Mouse (Mus musculus) lung, postnatal 0 days (tissue): Measurements from ENCODE around the gene Emc4. TPM values are rescaled to one million over a fixed set of nuclear protein-coding genes. Genes with fewer than 3 reads are reported as not detected.

Experiments used
- ATAC-seq: fragments of 200-750 bp; cut with Nextera tagmentation; 2 replicates; pipeline ENCODE4 v1.8.0; 2017; ENCODE audit warnings: moderate library complexity
- DNase-seq: peaks from one replicate; pipeline ENCODE4 v3.0.0-alpha.2; 2016; ENCODE audit warnings: low spot score
- H3K27ac ChIP-seq: fragments of 300-500 bp; sonication (generic); 2 replicates; pipeline ENCODE4 v1.5.1; 2014; ENCODE audit warnings: antibody characterized with exemption, mild to moderate bottlenecking, low read length, mixed read lengths
- H3K27me3 ChIP-seq: fragments of 300-500 bp; sonication (generic); replicated peaks from 2 replicates; pipeline ENCODE4 v1.6.1; 2014; ENCODE audit warnings: low read length, mixed read lengths; ENCODE audit not compliant: insufficient read depth
- H3K36me3 ChIP-seq: fragments of 300-500 bp; sonication (generic); 2 replicates; pipeline ENCODE4 v1.6.1; 2014; ENCODE audit warnings: low read length, mixed read lengths; ENCODE audit not compliant: insufficient read depth
- H3K4me1 ChIP-seq: fragments of 300-500 bp; sonication (generic); 2 replicates; pipeline ENCODE4 v1.6.1; 2014; ENCODE audit warnings: antibody characterized with exemption, low read depth, low read length, mixed read lengths; ENCODE audit not compliant: insufficient read depth
- H3K4me2 ChIP-seq: fragments of 300-500 bp; sonication (generic); replicated peaks from 2 replicates; pipeline ENCODE4 v1.6.1; 2014; ENCODE audit warnings: low read depth, mild to moderate bottlenecking, low read length, moderate library complexity, mixed read lengths
- H3K4me3 ChIP-seq: fragments of 300-500 bp; sonication (generic); 2 replicates; pipeline ENCODE4 v1.5.1; 2014; ENCODE audit warnings: low read depth, low read length
- H3K9ac ChIP-seq: fragments of 300-500 bp; sonication (generic); replicated peaks from 2 replicates; pipeline ENCODE4 v1.6.1; 2014; ENCODE audit warnings: low read depth, mild to moderate bottlenecking
- H3K9me3 ChIP-seq: fragments of 300-500 bp; sonication (generic); 2 replicates; pipeline ENCODE4 v1.6.1; 2016; ENCODE audit warnings: low read length, mixed read lengths
- CTCF ChIP-seq: IDR thresholded peaks from 2 replicates; pipeline ENCODE4 v1.5.1; 2016; ENCODE audit warnings: antibody characterized with exemption, mild to moderate bottlenecking
- EP300 ChIP-seq: IDR thresholded peaks from 2 replicates; pipeline ENCODE4 v1.6.1; 2016; ENCODE audit warnings: antibody characterized with exemption, mild to moderate bottlenecking, control low read depth
- WGBS: fragments of 180-500 bp; shearing (Covaris S2); extraction: QIAGEN DNeasy Blood & Tissue Kit; methylation state at CpG from one replicate; pipeline ENCODE4 v1.1.7; 2014; 5-methylcytosine and 5-hydroxymethylcytosine counted together
- polyA plus RNA-seq: library from polyadenylated mRNA; unstranded; fragments of >200 nt; fragmentation: Nextera tagmentation; extraction: Ambion mirVana; gene quantifications from 2 replicates; pipeline ENCODE4 v1.2.1, GENCODE M21; 2015

Gene Emc4
- polyA plus RNA-seq, 1 experiment from 2014 or later, result 138 TPM

DNA sequence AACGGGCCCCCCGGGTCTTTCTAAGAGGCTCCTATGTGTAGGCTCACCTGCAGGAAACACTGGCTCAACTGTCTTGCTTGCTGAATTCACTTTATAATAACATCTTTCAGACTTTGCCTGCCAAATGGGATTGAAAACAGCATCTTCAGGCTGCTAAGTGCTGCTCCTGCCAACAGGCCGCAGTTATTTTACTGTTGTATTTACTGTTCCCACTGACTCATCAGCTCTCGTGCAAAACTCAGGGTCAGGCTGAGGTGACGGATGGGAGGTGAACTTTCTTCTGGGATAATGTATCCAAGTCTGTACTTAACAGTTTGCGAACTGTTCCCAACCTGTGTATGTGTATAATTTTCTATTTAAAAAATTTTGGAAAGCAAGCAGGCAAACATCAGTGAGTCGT lies 48.9 kb downstream of the Emc4 start:
- DNase-seq (no peak), ATAC-seq (no peak)
- no peak overlapping the region for H3K4me3 ChIP-seq
- no peak overlapping the region for H3K4me2 ChIP-seq
- H3K4me1 ChIP-seq, result no peaks in the 10 kb centered on the region
- no peak overlapping the region for H3K27ac ChIP-seq
- H3K9me3 ChIP-seq, result no peaks in the 10 kb centered on the region
- no peak overlapping the region for H3K9ac ChIP-seq
- 68% methylated on average over 7 of the region's 7 CpGs for WGBS
- H3K36me3 ChIP-seq, result no peaks in the 10 kb centered on the region
- no peaks in the 10 kb centered on the region for H3K27me3 ChIP-seq
- TF ChIP-seq CTCF (no peak), EP300 (no peak)

DNA sequence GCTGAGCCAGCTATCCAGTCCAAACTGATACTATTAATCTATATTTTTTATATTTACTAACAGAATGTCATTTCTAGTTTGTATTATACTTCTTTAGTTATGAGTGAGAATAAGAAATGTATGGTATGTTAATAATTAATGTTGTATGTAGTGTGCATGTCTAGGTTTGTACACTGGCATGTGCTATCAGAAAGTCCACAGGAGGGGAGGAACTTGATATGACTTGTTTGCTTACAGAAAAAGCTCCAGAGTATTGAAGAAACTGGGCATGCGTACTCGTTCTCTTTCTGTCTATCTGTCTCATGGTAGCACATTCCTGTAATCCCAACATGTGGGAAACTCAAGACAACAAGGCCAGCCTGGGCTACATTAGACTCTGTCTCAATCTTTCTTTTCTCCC lies 49.6 kb downstream of the Emc4 start:
- WGBS, result 83% methylated on average over 2 of the region's 2 CpGs
- no peaks in the 10 kb centered on the region for H3K9me3 ChIP-seq
- H3K27me3 ChIP-seq, result no peaks in the 10 kb centered on the region
- ATAC-seq (no peak), DNase-seq (no peak)
- H3K4me1 ChIP-seq, result no peaks in the 10 kb centered on the region
- no peak overlapping the region for H3K27ac ChIP-seq
- TF ChIP-seq EP300, result no peak
- no peak for TF ChIP-seq CTCF
- no peak overlapping the region for H3K4me2 ChIP-seq
- no peak overlapping the region for H3K4me3 ChIP-seq
- no peaks in the 10 kb centered on the region for H3K36me3 ChIP-seq
- no peak overlapping the region for H3K9ac ChIP-seq

DNA sequence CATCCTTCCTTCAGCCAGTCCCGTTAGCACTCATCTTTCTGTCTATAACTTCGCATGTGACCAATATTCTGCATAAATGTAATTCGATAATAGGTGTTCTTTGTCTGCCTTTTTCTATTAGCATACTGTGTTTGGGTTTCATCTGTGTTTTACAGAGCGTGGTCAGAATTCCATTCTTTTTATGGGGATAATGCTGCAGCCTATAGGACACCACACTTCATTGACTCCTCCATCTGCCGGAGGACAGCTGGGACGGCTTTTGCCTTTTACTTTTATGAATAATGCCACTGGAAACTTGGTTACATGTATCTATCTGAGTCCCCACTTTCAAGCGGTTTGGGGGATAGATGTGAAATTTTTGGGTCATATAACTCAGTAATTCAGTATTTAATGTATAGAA lies 52.2 kb downstream of the Emc4 start:
- Histone ChIP-seq H3K27ac (no peak overlapping the region), H3K4me1 (no peaks in the 10 kb centered on the region), H3K4me2 (no peak overlapping the region), H3K9ac (no peak overlapping the region), H3K36me3 (no peaks in the 10 kb centered on the region), H3K27me3 (no peaks in the 10 kb centered on the region), H3K9me3 (no peaks in the 10 kb centered on the region), H3K4me3 (no peak overlapping the region)
- DNase-seq, result no peak
- 91% methylated on average over 7 of the region's 7 CpGs for WGBS
- no peak for TF ChIP-seq EP300
- no peak for TF ChIP-seq CTCF
- no peak for ATAC-seq

Other genes with a start within 250 kb of the Emc4 start
- not detected in 2 replicates for gene Olfr1316, start 233.1 kb downstream of the Emc4 start, polyA plus RNA-seq
- gene Olfr1317, start 227.7 kb downstream of the Emc4 start, polyA plus RNA-seq, result not detected in 2 replicates
- 0.05 TPM in 1 of 2 replicates, not detected in the other for gene Olfr1318, start 213.8 kb downstream of the Emc4 start, polyA plus RNA-seq
- gene Lpcat4, start 128.6 kb downstream of the Emc4 start, polyA plus RNA-seq, result 11.0 and 11.9 TPM in 2 replicates
- gene Nutm1, start 108.7 kb downstream of the Emc4 start, polyA plus RNA-seq, result 0.02 TPM in 1 of 2 replicates, not detected in the other
- gene Nop10, start 106.1 kb downstream of the Emc4 start, polyA plus RNA-seq, result 116 and 120 TPM in 2 replicates
- 9.0 and 9.7 TPM in 2 replicates for gene Slc12a6, start 102.2 kb downstream of the Emc4 start, polyA plus RNA-seq
- gene Gm21985, start 101.7 kb downstream of the Emc4 start, polyA plus RNA-seq, result not detected in 2 replicates
- 22.3 and 24.4 TPM in 2 replicates for gene Katnbl1, start 11.2 kb upstream of the Emc4 start, polyA plus RNA-seq
- 29.0 and 31.6 TPM in 2 replicates for gene Emc7, start 87.0 kb upstream of the Emc4 start, polyA plus RNA-seq
- not detected in 2 replicates for gene Chrm5, start 112.7 kb upstream of the Emc4 start, polyA plus RNA-seq
- gene Aven, start 124.9 kb upstream of the Emc4 start, polyA plus RNA-seq, result 2.4 and 3.0 TPM in 2 replicates